Mouse (Mus musculus) stomach, embryonic 16.5 days (tissue): Measurements from ENCODE around the gene Ift81. TPM values are rescaled to one million over a fixed set of nuclear protein-coding genes. Genes with fewer than 3 reads are reported as not detected.
A peak's percentile ranks its signal among the peaks of the same experiment; 100 is the strongest.

Source experiments
- ATAC-seq: fragments of 200-750 bp; cut with Nextera tagmentation; 2 replicates; pipeline ENCODE4 v1.8.0; 2017; ENCODE audit warnings: moderate number of reproducible peaks, moderate TSS enrichment; ENCODE audit not compliant: insufficient read depth, low FRiP score
- H3K27ac ChIP-seq: fragments of 300-500 bp; sonication (generic); 2 replicates; pipeline ENCODE4 v1.5.1; 2014; ENCODE audit warnings: low read length
- H3K27me3 ChIP-seq: fragments of 300-500 bp; sonication (generic); 2 replicates; pipeline ENCODE4 v1.6.1; 2014; ENCODE audit warnings: low read length, control low read depth, mixed read lengths; ENCODE audit not compliant: control insufficient read depth, insufficient read depth
- H3K36me3 ChIP-seq: fragments of 300-500 bp; sonication (generic); 2 replicates; pipeline ENCODE4 v1.6.1; 2014; ENCODE audit warnings: low read length; ENCODE audit not compliant: control insufficient read depth, insufficient read depth
- H3K4me1 ChIP-seq: fragments of 300-500 bp; sonication (generic); 2 replicates; pipeline ENCODE4 v1.6.1; 2014; ENCODE audit warnings: low read length, control low read depth, mixed read lengths; ENCODE audit not compliant: control insufficient read depth, insufficient read depth
- H3K4me2 ChIP-seq: fragments of 300-500 bp; sonication (generic); 2 replicates; pipeline ENCODE4 v1.6.1; 2014; ENCODE audit warnings: low read depth, low read length, mixed read lengths
- H3K4me3 ChIP-seq: fragments of 300-500 bp; sonication (generic); replicated peaks from 2 replicates; pipeline ENCODE4 v1.5.1; 2014; ENCODE audit warnings: mild to moderate bottlenecking, low read length
- H3K9ac ChIP-seq: fragments of 300-500 bp; sonication (generic); 2 replicates; pipeline ENCODE4 v1.6.1; 2014; ENCODE audit warnings: low read length
- H3K9me3 ChIP-seq: fragments of 300-500 bp; sonication (generic); replicated peaks from 2 replicates; pipeline ENCODE4 v1.6.1; 2016; ENCODE audit warnings: low read length, control low read depth; ENCODE audit not compliant: control insufficient read depth
- WGBS: fragments of 180-500 bp; shearing (Covaris S2); extraction: QIAGEN DNeasy Blood & Tissue Kit; methylation state at CpG from one replicate; pipeline ENCODE4 v1.1.7; 2014; 5-methylcytosine and 5-hydroxymethylcytosine counted together
- polyA plus RNA-seq: library from polyadenylated mRNA; unstranded; fragments of >200 nt; fragmentation: Nextera tagmentation; extraction: Ambion mirVana; gene quantifications from 2 replicates; pipeline ENCODE4 v1.2.1, GENCODE M21; 2015

The Ift81 gene
- polyA plus RNA-seq, 1 experiment from 2014 or later = 36.0 TPM

DNA sequence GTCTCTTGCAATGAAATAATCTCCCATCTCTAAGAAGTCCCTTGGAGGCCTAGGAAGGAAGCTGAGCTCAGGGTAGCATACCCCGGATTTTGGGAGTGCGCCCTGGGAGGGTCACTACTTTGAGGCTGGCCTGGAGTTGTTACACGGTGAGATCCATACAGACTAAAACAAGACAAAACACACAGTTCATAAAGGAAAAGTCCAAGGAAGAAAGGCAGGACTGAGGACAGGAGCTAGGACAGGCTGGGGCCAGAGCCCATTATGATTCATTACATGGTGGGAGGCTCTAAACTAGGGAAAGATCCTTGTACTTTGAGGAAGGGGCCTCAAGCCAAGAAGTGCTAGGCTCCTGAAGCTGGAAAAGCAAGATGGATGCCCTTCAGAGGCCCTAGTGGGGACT lies 85.7 kb downstream of the Ift81 start:
- no peak for ATAC-seq
- H3K4me1 ChIP-seq = peaks cover 59% of the 10 kb centered on the region
- H3K36me3 ChIP-seq = no peaks in the 10 kb centered on the region
- H3K9ac ChIP-seq = no peak overlapping the region
- H3K4me3 ChIP-seq = no peak overlapping the region
- no peaks in the 10 kb centered on the region for H3K9me3 ChIP-seq
- WGBS = 63% methylated on average over 3 of the region's 3 CpGs
- H3K4me2 ChIP-seq = no peak overlapping the region
- peak overlapping the region; percentile 62; the same call in 1 of the 2 replicates for H3K27ac ChIP-seq
- H3K27me3 ChIP-seq = no peaks in the 10 kb centered on the region

DNA sequence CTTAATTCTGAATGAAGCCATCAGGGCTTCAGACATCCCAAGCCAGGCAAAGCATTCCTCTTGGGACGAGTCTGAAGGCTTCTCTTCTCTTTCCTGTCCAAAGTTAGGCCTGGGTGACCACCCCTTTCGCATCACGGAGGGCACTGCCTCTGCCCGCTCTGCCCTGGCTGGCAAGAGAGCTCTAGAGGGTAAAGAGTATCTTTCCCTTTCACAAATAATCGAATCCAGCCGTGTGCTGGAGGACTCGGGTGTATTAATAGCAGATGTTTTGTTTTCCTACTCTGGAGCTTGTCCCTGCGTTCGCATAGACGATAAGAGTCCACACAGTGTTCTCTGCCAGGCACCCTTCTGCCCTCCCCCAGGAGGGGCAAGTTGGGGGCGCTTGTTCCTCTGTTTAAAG lies 86.6 kb downstream of the Ift81 start:
- Histone ChIP-seq H3K4me1 (peaks cover 59% of the 10 kb centered on the region), H3K9ac (peak overlapping the region; percentile 34; the same call in 1 of the 2 replicates), H3K27ac (peak overlapping the region; percentile 62), H3K4me2 (peak overlapping the region; percentile 20), H3K27me3 (no peaks in the 10 kb centered on the region), H3K9me3 (no peaks in the 10 kb centered on the region), H3K4me3 (no peak overlapping the region), H3K36me3 (no peaks in the 10 kb centered on the region)
- ATAC-seq = no peak
- WGBS = 34% methylated on average over 11 of the region's 11 CpGs

DNA sequence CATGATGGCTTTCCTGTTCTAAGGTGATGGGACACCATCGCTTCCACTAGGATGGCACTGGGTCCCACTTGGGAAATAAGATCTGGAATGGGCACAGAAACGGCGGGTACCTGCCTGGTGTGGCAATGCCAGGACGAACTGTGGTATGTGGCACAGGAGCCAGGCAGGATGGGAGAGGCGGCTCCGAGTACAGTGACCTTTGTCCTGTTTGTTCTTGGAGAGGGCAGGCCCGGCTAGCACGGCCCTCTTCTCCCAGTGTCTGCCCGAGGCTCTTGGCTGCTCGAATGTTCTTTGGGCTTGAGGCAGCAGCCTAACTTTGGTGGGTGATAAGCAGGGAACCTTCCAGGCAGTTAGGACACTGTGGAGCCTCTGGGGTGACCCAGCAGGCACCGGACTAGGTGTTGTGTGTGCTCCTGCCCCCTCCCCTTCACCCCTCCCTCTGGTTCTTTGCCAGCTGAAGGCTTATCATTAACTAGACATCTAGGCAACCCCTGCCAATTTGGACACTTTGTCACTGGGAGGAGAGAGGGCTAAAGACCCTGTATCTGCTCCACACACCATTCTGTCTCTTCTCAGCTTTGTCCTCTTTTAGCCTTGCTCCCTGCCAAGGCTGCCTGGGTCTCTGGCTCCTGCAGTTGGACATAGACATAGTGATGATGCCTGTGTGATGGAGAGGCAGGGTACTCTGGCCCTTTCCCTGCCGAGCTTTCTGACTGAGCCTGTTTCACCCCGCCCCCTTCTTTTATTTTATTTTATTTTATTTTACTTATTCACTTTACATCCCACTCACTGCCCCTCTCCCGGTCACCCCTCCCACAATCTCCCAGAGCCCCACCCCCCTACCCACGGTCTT lies 87.2 kb downstream of the Ift81 start:
- Histone ChIP-seq H3K27ac (peak overlapping the region; percentile 62), H3K4me3 (no peak overlapping the region), H3K9ac (peak overlapping the region; percentile 34; the same call in 1 of the 2 replicates), H3K4me2 (peak overlapping the region; percentile 20; the same call in 1 of the 2 replicates), H3K9me3 (no peaks in the 10 kb centered on the region), H3K27me3 (no peaks in the 10 kb centered on the region), H3K4me1 (peaks cover 59% of the 10 kb centered on the region), H3K36me3 (no peaks in the 10 kb centered on the region)
- ATAC-seq = peak; percentile 64
- 48% methylated on average over 15 of the region's 15 CpGs for WGBS

DNA sequence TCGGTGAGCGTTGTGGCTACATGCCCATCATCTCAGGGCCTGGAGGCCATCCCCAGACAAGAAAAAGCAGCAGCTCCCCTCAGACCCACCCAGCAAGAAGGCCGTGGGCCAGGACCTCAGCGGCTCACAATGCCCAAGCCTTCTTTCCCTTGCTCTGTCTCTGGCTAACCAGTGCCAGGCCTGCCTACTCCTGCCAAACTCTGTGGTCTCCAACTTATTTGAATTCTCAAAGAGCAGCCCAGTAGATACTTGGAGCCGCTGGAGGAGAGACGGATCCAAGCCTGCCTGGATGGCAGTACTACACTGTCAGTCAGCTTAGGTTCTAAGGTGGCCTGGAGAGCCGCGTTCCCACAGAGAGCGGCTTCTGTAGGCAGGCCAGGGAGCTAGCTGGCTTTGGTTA lies 87.9 kb downstream of the Ift81 start:
- Histone ChIP-seq H3K27me3 (no peaks in the 10 kb centered on the region), H3K4me3 (no peak overlapping the region), H3K9me3 (no peaks in the 10 kb centered on the region), H3K27ac (peak overlapping the region; percentile 40), H3K4me1 (peaks cover 59% of the 10 kb centered on the region), H3K4me2 (no peak overlapping the region), H3K9ac (no peak overlapping the region), H3K36me3 (no peaks in the 10 kb centered on the region)
- 88% methylated on average over 9 of the region's 9 CpGs for WGBS
- ATAC-seq = no peak

DNA sequence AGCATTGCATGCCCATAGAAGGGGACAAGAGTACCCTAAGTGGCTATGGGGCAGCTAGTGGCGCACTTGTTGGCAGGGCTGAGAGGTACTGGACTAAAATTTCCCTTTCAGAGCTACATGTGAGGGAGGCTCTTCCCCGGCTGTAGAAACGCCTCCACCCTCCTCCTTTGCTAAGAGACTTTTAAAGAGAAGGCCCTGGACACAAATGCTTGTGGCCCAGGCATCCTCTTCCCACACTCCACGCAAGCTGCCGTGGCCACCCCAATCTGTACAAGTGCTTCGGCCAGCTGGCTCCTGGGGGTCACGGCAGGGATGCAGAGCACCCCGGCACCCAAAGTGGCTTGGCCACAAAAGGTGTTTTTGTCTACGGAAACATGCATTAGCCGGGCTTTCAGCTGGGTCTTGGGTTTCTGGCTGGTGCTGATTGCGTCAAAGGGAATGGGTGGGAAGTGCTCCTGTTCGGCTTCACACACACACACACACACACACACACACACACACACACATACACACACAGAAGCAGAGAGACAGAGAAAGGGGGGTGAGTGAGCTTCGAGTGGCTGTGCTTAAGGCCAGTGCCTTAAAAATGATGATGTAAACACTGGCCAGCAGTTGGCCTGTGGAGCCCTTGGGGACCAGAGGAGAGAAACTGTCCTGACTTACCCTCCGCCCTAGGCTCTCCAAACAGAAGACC lies 88.9 kb downstream of the Ift81 start:
- peak overlapping the region; percentile 78 for H3K27ac ChIP-seq
- no peaks in the 10 kb centered on the region for H3K9me3 ChIP-seq
- H3K36me3 ChIP-seq = no peaks in the 10 kb centered on the region
- peak overlapping the region; percentile 52 for H3K9ac ChIP-seq
- 48% methylated on average over 14 of the region's 14 CpGs for WGBS
- peaks cover 58% of the 10 kb centered on the region for H3K4me1 ChIP-seq
- 0 out of 2 replicates have a peak, but pooled peaks have one; percentile 11 for ATAC-seq
- no peak overlapping the region for H3K4me2 ChIP-seq
- H3K4me3 ChIP-seq = no peak overlapping the region
- no peaks in the 10 kb centered on the region for H3K27me3 ChIP-seq

DNA sequence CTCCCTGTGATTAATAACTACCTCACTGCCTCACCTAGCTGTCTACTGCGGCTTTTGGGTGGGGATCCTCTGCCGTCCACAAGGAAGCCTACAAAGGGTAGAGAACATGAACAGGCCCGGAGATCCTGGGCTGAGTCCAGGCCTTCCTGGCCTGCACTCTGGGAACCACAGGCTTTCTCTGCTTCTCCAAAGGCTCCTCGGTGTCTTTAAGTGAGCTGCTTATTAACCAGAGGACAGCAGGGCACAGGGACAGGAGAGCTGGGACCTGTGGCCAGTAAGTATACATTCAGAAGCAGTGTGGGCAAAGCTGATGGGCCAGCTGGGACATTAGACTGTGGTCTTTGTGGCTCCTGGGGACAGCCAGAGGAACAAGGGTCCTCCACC lies 89.5 kb downstream of the Ift81 start:
- Histone ChIP-seq H3K27me3 (no peaks in the 10 kb centered on the region), H3K9me3 (no peaks in the 10 kb centered on the region), H3K9ac (peak overlapping the region; percentile 52), H3K4me2 (no peak overlapping the region), H3K27ac (peak overlapping the region; percentile 78), H3K4me3 (no peak overlapping the region), H3K36me3 (no peaks in the 10 kb centered on the region), H3K4me1 (peaks cover 53% of the 10 kb centered on the region)
- peak; percentile 10; the same call in 1 of the 2 replicates for ATAC-seq
- 42% methylated on average over 4 of the region's 4 CpGs for WGBS

DNA sequence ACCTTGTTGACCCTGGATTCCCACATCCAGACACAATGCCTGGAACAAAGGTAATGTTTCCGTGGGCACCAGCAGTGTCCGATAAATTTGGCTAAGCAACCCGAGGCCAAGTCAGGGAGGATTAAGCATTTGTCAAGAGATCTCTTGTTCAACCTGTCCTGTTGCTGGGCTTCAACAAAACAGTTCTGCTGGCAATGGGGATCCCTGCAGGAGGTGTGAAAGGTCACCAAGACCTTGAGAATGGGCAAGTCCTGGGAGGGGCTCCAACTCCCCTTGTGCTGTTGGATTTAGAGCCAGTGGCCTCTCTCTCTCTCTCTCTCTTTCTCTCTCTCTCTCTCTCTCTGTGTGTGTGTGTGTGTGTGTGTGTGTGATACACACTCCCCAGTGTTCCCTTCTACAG lies 90.1 kb downstream of the Ift81 start:
- peak overlapping the region; percentile 78 for H3K27ac ChIP-seq
- no peak overlapping the region for H3K4me2 ChIP-seq
- no peaks in the 10 kb centered on the region for H3K27me3 ChIP-seq
- WGBS = 71% methylated on average over 3 of the region's 3 CpGs
- H3K36me3 ChIP-seq = no peaks in the 10 kb centered on the region
- H3K9ac ChIP-seq = no peak overlapping the region; the same call in 1 of the 2 replicates
- H3K4me1 ChIP-seq = peaks cover 47% of the 10 kb centered on the region
- H3K9me3 ChIP-seq = no peaks in the 10 kb centered on the region
- H3K4me3 ChIP-seq = no peak overlapping the region
- no peak for ATAC-seq

DNA sequence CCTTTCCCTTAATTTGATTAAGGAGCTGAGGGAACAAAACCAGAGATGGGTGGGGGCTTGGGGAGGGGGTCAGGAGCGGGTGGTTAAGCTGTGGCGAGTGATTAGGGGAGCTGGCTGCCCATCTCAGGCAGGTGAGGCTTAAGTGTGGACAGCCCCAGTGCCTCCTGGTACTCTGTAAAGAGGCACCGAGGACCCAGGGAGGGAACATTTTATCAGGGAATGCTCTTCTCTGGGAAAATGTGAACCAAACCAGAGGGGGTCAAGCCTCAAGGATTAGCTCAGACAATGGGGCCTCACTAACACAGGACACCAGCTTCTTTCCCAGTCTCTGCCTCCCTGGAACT lies 93.2 kb downstream of the Ift81 start:
- ATAC-seq = no peak
- no peaks in the 10 kb centered on the region for H3K27me3 ChIP-seq
- 54% methylated on average over 3 of the region's 3 CpGs for WGBS
- no peaks in the 10 kb centered on the region for H3K9me3 ChIP-seq
- no peak overlapping the region for H3K4me3 ChIP-seq
- no peak overlapping the region for H3K9ac ChIP-seq
- no peak overlapping the region for H3K27ac ChIP-seq
- peaks cover 24% of the 10 kb centered on the region for H3K4me1 ChIP-seq
- no peak overlapping the region for H3K4me2 ChIP-seq
- H3K36me3 ChIP-seq = no peaks in the 10 kb centered on the region
